Mouse (Mus musculus): ENCODE results near the gene Wdr5b.
"Not testable (repeated sequence)": the region's sequence is repeated elsewhere in the genome, so short reads cannot be mapped to it uniquely, and the experiment has no call there.

Gene Wdr5b

GRCm38 (mm10) chr16:36040640-36041624, at the start of gene Wdr5b:
Gene Wdr5b, plus strand, starts transcription at chr16:36041190.
- DNase-seq (ENCODE audit: low read depth, low spot score), result peak; percentile 97

- DNase-seq (ENCODE audit: low read depth, low spot score), result no peak
Observed at GRCm38 (mm10) chr16:35992391-35992790, 48.6 kb upstream of the Wdr5b start.

- no peak for DNase-seq (ENCODE audit: low read depth, low spot score)
Observed at GRCm38 (mm10) chr16:35993316-35993715, 47.7 kb upstream of the Wdr5b start.

GRCm38 (mm10) chr16:35998852-35999251, 42.1 kb upstream of the Wdr5b start:
- DNase-seq (ENCODE audit: low read depth, low spot score), result not testable (repeated sequence)

- no peak for DNase-seq (ENCODE audit: low read depth, low spot score)
Observed at GRCm38 (mm10) chr16:36008396-36008795, 32.6 kb upstream of the Wdr5b start.

GRCm38 (mm10) chr16:36016335-36016734, 24.7 kb upstream of the Wdr5b start:
- no peak for DNase-seq (ENCODE audit: low read depth, low spot score)

GRCm38 (mm10) chr16:36028120-36028519, 12.9 kb upstream of the Wdr5b start:
- DNase-seq (ENCODE audit: low read depth, low spot score), result not testable (repeated sequence)

GRCm38 (mm10) chr16:36041625-36042020, 633 bp downstream of the Wdr5b start:
- no peak for DNase-seq (ENCODE audit: low read depth, low spot score)

GRCm38 (mm10) chr16:36043073-36043472, 2.1 kb downstream of the Wdr5b start:
- DNase-seq (ENCODE audit: low read depth, low spot score), result no peak

GRCm38 (mm10) chr16:36043964-36044363, 3.0 kb downstream of the Wdr5b start:
- no peak for DNase-seq (ENCODE audit: low read depth, low spot score)

GRCm38 (mm10) chr16:36047538-36047937, 6.5 kb downstream of the Wdr5b start:
- peak; percentile 46 for DNase-seq (ENCODE audit: low read depth, low spot score)

GRCm38 (mm10) chr16:36051491-36051890, 10.5 kb downstream of the Wdr5b start:
- no peak for DNase-seq (ENCODE audit: low read depth, low spot score)

GRCm38 (mm10) chr16:36053524-36054275, 12.7 kb downstream of the Wdr5b start:
- DNase-seq (ENCODE audit: low read depth, low spot score), result no peak

- no peak for DNase-seq (ENCODE audit: low read depth, low spot score)
Observed at GRCm38 (mm10) chr16:36054920-36055319, 13.9 kb downstream of the Wdr5b start.

GRCm38 (mm10) chr16:36056416-36056815, 15.4 kb downstream of the Wdr5b start:
- DNase-seq (ENCODE audit: low read depth, low spot score), result no peak

- no peak for DNase-seq (ENCODE audit: low read depth, low spot score)
Observed at GRCm38 (mm10) chr16:36057933-36058475, 17.0 kb downstream of the Wdr5b start.

GRCm38 (mm10) chr16:36062534-36062933, 21.5 kb downstream of the Wdr5b start:
- not testable (repeated sequence) for DNase-seq (ENCODE audit: low read depth, low spot score)

GRCm38 (mm10) chr16:36063315-36063714, 22.3 kb downstream of the Wdr5b start:
- no peak for DNase-seq (ENCODE audit: low read depth, low spot score)

GRCm38 (mm10) chr16:36064904-36065303, 23.9 kb downstream of the Wdr5b start:
- no peak for DNase-seq (ENCODE audit: low read depth, low spot score)

- DNase-seq (ENCODE audit: low read depth, low spot score), result no peak
Observed at GRCm38 (mm10) chr16:36067694-36068093, 26.7 kb downstream of the Wdr5b start.

GRCm38 (mm10) chr16:36068356-36068755, 27.4 kb downstream of the Wdr5b start:
- peak; percentile 52 for DNase-seq (ENCODE audit: low read depth, low spot score)
